Comparison of ENCODE assay signal across 7 mouse cellular contexts in genomic region chr2:168954835-168955716, GRCm38 (mm10). TPM values are rescaled to one million over a fixed set of nuclear protein-coding genes. Genes with fewer than 3 reads are reported as not detected.
DNase-seq lines count a peak whose midpoint lies in the region; ATAC-seq and TF ChIP-seq lines count a peak whose summit lies in the region.

Gene Zfp64, minus strand, starts transcription at chr2:168955587.

- peak; percentile 92 for DNase-seq in adrenal gland, postnatal 25 days
- peak; percentile 89 to 91 for DNase-seq in heart, adult 18-20 months
- DNase-seq in kidney, adult 2 months, result peak; percentile 94
- DNase-seq in spleen, adult 2 months (ENCODE audit: low read depth in 1 of 2, low spot score in 2 of 2), result peak; percentile 78 to 79

- H3K36me3 ChIP-seq in embryonic facial prominence, embryonic 12.5 days, result peaks cover 27% of the 10 kb centered on the region
- H3K36me3 ChIP-seq in kidney, adult 2 months (ENCODE audit: control insufficient read depth, insufficient read depth, low read length), result no peaks in the 10 kb centered on the region; the same call in 1 of the 2 replicates
- H3K36me3 ChIP-seq in limb, embryonic 12.5 days, result peaks cover 26% of the 10 kb centered on the region
- peaks cover 2% of the 10 kb centered on the region for H3K36me3 ChIP-seq in midbrain, embryonic 15.5 days (replicated peaks)
- peaks cover 5% of the 10 kb centered on the region; the same call in 1 of the 2 replicates for H3K36me3 ChIP-seq in spleen, adult 2 months (ENCODE audit: control insufficient read depth, insufficient read depth, low read length)

- H3K4me2 ChIP-seq in embryonic facial prominence, embryonic 12.5 days (replicated peaks), result peak within 1 kb of the TSS; percentile 92
- H3K4me2 ChIP-seq in limb, embryonic 12.5 days, result peak within 1 kb of the TSS; percentile 92
- peak within 1 kb of the TSS; percentile 97 for H3K4me2 ChIP-seq in midbrain, embryonic 15.5 days

- peak; percentile 54 for TF ChIP-seq CTCF in kidney, adult 2 months (conservative IDR thresholded peaks at IDR 0.05; ENCODE audit: insufficient read depth, insufficient read length, low read depth, low read length)
- TF ChIP-seq CTCF in spleen, adult 2 months (IDR thresholded peaks at IDR 0.05; ENCODE audit: extremely low read depth, insufficient read depth, insufficient read length, insufficient replicate concordance), result peak; percentile 32; the same call in 1 of the 2 replicates

- H3K4me3 ChIP-seq in embryonic facial prominence, embryonic 12.5 days, result peak within 1 kb of the TSS; percentile 96
- peak within 1 kb of the TSS; percentile 82 for H3K4me3 ChIP-seq in kidney, adult 2 months (ENCODE audit: insufficient read depth, low read depth, low read length)
- H3K4me3 ChIP-seq in limb, embryonic 12.5 days (replicated peaks), result peak within 1 kb of the TSS; percentile 84
- peak within 1 kb of the TSS; percentile 88 for H3K4me3 ChIP-seq in midbrain, embryonic 15.5 days
- H3K4me3 ChIP-seq in spleen, adult 2 months (ENCODE audit: extremely low read depth, insufficient read depth, insufficient read length), result peak within 1 kb of the TSS; percentile 77

- H3K27ac ChIP-seq in embryonic facial prominence, embryonic 12.5 days, result peak within 1 kb of the TSS; percentile 83
- peak within 1 kb of the TSS; percentile 94 for H3K27ac ChIP-seq in kidney, adult 2 months (ENCODE audit: insufficient read depth, low read depth, low read length)
- H3K27ac ChIP-seq in limb, embryonic 12.5 days, result peak within 1 kb of the TSS; percentile 90
- H3K27ac ChIP-seq in midbrain, embryonic 15.5 days, result peak within 1 kb of the TSS; percentile 83
- peak within 1 kb of the TSS; percentile 81 for H3K27ac ChIP-seq in spleen, adult 2 months (ENCODE audit: insufficient read depth, low read length)

- TF ChIP-seq POLR2A in kidney, adult 2 months (IDR thresholded peaks at IDR 0.05; ENCODE audit: low read depth, low read length), result no peak
- no peak for TF ChIP-seq POLR2A in spleen, adult 2 months (IDR thresholded peaks at IDR 0.05; ENCODE audit: low read depth, low read length)

- H3K27me3 ChIP-seq in embryonic facial prominence, embryonic 12.5 days, result no peaks in the 10 kb centered on the region
- no peaks in the 10 kb centered on the region for H3K27me3 ChIP-seq in kidney, adult 2 months (replicated peaks; ENCODE audit: control insufficient read depth, insufficient read depth, low read length)
- no peaks in the 10 kb centered on the region for H3K27me3 ChIP-seq in limb, embryonic 12.5 days
- no peaks in the 10 kb centered on the region for H3K27me3 ChIP-seq in midbrain, embryonic 15.5 days (replicated peaks)
- H3K27me3 ChIP-seq in spleen, adult 2 months (ENCODE audit: control insufficient read depth, insufficient read depth, low read length), result no peaks in the 10 kb centered on the region

- peak within 1 kb of the TSS; percentile 93 for H3K9ac ChIP-seq in embryonic facial prominence, embryonic 12.5 days
- peak within 1 kb of the TSS; percentile 94 for H3K9ac ChIP-seq in limb, embryonic 12.5 days (replicated peaks)
- H3K9ac ChIP-seq in midbrain, embryonic 15.5 days, result peak within 1 kb of the TSS; percentile 88

- WGBS in embryonic facial prominence, embryonic 12.5 days, result under 1% methylated on average over 52 of the region's 52 CpGs
- under 1% methylated on average over 52 of the region's 52 CpGs for WGBS in kidney, adult 2 months
- WGBS in limb, embryonic 12.5 days, result under 1% methylated on average over 52 of the region's 52 CpGs
- whole genome bisulfite sequencing in midbrain, embryonic 15.5 days, result under 1% methylated on average over 52 of the region's 52 CpGs
- WGBS in spleen, adult 2 months, result under 1% methylated on average over 52 of the region's 52 CpGs

- H3K9me3 ChIP-seq in embryonic facial prominence, embryonic 12.5 days, result no peaks in the 10 kb centered on the region
- no peaks in the 10 kb centered on the region for H3K9me3 ChIP-seq in limb, embryonic 12.5 days
- H3K9me3 ChIP-seq in midbrain, embryonic 15.5 days, result no peaks in the 10 kb centered on the region

- peak; percentile 76 for ATAC-seq in embryonic facial prominence, embryonic 12.5 days (ENCODE audit: insufficient number of reproducible peaks, insufficient read depth, low FRiP score, low TSS enrichment)
- peak; percentile 91 for ATAC-seq in limb, embryonic 12.5 days (ENCODE audit: insufficient number of reproducible peaks, insufficient read depth, low FRiP score, low TSS enrichment, low read depth)
- ATAC-seq in midbrain, embryonic 15.5 days (replicated peaks), result peak; percentile 91

- peaks cover 14% of the 10 kb centered on the region for H3K4me1 ChIP-seq in embryonic facial prominence, embryonic 12.5 days
- no peaks in the 10 kb centered on the region; the same call in 1 of the 2 replicates for H3K4me1 ChIP-seq in kidney, adult 2 months (ENCODE audit: control insufficient read depth, insufficient read depth, low read length)
- peaks cover 18% of the 10 kb centered on the region for H3K4me1 ChIP-seq in limb, embryonic 12.5 days (replicated peaks)
- H3K4me1 ChIP-seq in midbrain, embryonic 15.5 days, result peaks cover 18% of the 10 kb centered on the region
- H3K4me1 ChIP-seq in spleen, adult 2 months (ENCODE audit: control insufficient read depth, insufficient read depth, insufficient read length), result peaks cover 7% of the 10 kb centered on the region; the same call in 1 of the 2 replicates

RNA-seq across cellular contexts. Expression of gene Zfp64, which starts in this region (rescaled TPM):
- total RNA-seq in adrenal gland, postnatal 25 days (2021), result 21.6 and 22.8 TPM in 2 replicates
- polyA plus RNA-seq in embryonic facial prominence, embryonic 12.5 days (2016; fragmentation: Nextera tagmentation; extraction: Ambion mirVana), result 47.7 and 48.3 TPM in 2 replicates
- total RNA-seq in heart, adult 18-20 months (2021), result 1 to 10 TPM; 6.6 to 6.8 TPM
- polyA plus RNA-seq in kidney, adult 2 months (2012; rRNA removed), result 18.6 and 20.0 TPM in 2 replicates
- 52.6 and 54.0 TPM in 2 replicates for polyA plus RNA-seq in limb, embryonic 12.5 days (2016; fragmentation: Nextera tagmentation; extraction: Ambion mirVana)
- polyA plus RNA-seq in midbrain, embryonic 15.5 days (2015; fragmentation: Nextera tagmentation; extraction: Ambion mirVana), result 44.5 and 46.9 TPM in 2 replicates
- 21.3 and 25.3 TPM in 2 replicates for polyA plus RNA-seq in spleen, adult 2 months (2012; rRNA removed)

Comparison
In these comparisons a context has a peak if more than half of its experiments do, and no peak if none do; other contexts are left out.
1. Peak in every context shown above with its lines: DNase-seq, ATAC-seq, H3K4me3 ChIP-seq and H3K27ac ChIP-seq.